Mouse (Mus musculus) stomach, embryonic 14.5 days (tissue): ENCODE results near the gene Fmo5. TPM values are rescaled to one million over a fixed set of nuclear protein-coding genes. Genes with fewer than 3 reads are reported as not detected.

Experiments
- microRNA-seq: library from miRNA; unstranded; fragments of <30 nt; microRNA quantifications from one replicate; pipeline ENCODE4, GENCODE M21; 2016
- polyA plus RNA-seq: library from polyadenylated mRNA; unstranded; fragments of >200 nt; fragmentation: Nextera tagmentation; extraction: Ambion mirVana; gene quantifications from 2 replicates; pipeline ENCODE4 v1.2.1, GENCODE M21; 2014

Gene Fmo5
- polyA plus RNA-seq, 1 experiment from 2014 or later: 2.9 TPM

Small RNAs within 50 kb of the gene (microRNA-seq; reads per million reads assigned to microRNA genes)
- gene Mir7225: not detected

Other genes with a start within 250 kb of the Fmo5 start
- not detected in 2 replicates for gene Olfr1402, start 206.8 kb upstream of the Fmo5 start, polyA plus RNA-seq
- 17.1 and 18.9 TPM in 2 replicates for gene Chd1l, start 18.6 kb upstream of the Fmo5 start, polyA plus RNA-seq
- gene Prkab2, start 29.4 kb downstream of the Fmo5 start, polyA plus RNA-seq: 8.6 and 8.7 TPM in 2 replicates
- gene Gm17651, start 45.9 kb downstream of the Fmo5 start, polyA plus RNA-seq: not detected in 2 replicates